Mouse (Mus musculus) frontal cortex, adult 2 months (tissue): ENCODE data around the gene Atxn2l. TPM values are rescaled to one million over a fixed set of nuclear protein-coding genes. Genes with fewer than 3 reads are reported as not detected.
A peak's percentile ranks its signal among the peaks of the same experiment; 100 is the strongest.

Experiments
- DNase-seq, 2 experiments: peaks; one replicate each; pipeline ENCODE4 v3.0.0; 2022; ENCODE audit warnings: low spot score in 1 of 2; ENCODE audit errors: extremely low spot score in 1 of 2
- polyA plus RNA-seq: library from polyadenylated mRNA; depleted of rRNA; stranded (reverse); fragments of >200 nt; gene quantifications from 2 replicates; pipeline ENCODE4 v1.2.3, GENCODE M21; 2012; rRNA removed

Atxn2l gene
- 144 and 153 TPM in 2 replicates for polyA plus RNA-seq

DNA sequence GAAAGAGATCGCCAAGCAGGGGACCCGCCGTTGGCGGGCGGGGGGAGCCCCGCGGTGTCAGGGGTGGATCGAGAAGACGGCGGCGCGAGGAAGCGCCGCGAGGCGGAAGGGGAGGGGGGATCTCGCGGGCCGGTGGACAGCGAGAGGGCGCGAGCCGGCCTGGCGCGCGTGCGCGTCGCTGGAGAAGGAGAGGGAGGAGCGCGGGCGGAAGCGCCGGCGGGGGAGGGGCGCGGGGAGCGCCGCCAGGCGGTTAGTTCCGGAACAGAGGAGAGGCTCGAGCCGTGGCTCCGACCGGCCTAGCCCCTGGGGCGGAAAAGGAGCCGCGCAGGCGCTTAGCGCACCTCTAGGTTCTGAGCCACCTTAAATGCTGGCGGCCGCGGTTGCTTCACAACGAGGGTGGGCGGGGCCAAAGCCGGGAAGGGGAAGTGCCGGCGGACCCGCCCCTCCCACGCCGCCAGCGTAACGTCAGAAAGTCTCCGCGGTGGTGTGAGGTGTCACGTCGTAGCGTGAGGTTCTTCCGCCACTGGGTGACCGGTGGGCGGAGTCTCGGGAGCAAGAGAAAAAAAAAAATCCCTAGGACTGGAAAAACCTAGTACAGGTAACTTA lies at the start of gene Atxn2l:
TSS of gene Atxn2l (minus strand) at position 165 of the 606 bp plus-strand sequence.
- DNase-seq = peak; percentile 97 to 99

GRCm38 (mm10) chr7:126545631-126546030 lies 42.4 kb upstream of the Atxn2l start:
- no peak for DNase-seq

DNA sequence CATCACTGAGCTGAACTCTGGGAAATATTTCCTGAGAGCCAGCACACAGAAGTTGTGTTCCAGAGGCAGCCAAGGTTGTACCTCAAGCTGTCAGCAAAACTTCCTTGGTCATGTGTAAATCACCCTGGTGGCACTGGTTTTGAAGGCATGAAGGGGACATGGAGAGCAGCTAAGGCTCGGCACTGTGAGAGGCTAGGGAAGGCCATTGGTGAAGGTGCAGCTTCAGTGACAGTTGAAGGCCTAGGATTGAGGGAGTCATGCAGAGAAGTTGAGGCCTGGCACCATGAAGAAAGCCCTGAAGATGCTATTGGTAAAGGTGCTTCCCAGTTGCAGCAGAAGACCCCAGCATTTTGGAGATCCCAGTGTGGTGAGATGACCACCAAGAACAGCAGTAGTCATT lies 38.4 kb upstream of the Atxn2l start:
- DNase-seq = no peak

GRCm38 (mm10) chr7:126537820-126538585 lies 34.8 kb upstream of the Atxn2l start:
- DNase-seq = peak in 1 of 2 experiments; percentile 7

DNA sequence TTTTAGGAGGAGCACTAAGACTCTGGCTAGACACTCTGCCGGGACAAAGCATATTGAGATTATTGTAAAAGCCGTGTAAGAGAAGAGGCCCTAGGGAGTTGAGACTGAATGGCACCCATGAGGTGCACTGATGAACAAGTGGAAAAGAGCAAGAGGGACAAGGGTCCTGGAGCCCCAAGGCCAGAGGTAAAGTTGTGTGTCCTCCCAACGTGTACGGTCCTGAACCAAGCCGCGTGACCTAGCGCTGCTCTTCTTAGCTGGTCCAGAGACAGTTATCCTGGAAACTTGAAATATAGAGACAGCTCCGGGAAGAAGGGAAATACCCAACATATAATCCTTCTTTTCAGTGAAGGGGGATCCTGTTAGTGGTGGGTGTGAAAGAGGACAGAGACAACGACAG lies 33.2 kb upstream of the Atxn2l start:
- no peak for DNase-seq

- DNase-seq = no peak
Measured at GRCm38 (mm10) chr7:126535766-126536165, 32.5 kb upstream of the Atxn2l start.

- no peak for DNase-seq
Measured at GRCm38 (mm10) chr7:126533434-126533833, 30.2 kb upstream of the Atxn2l start.

DNA sequence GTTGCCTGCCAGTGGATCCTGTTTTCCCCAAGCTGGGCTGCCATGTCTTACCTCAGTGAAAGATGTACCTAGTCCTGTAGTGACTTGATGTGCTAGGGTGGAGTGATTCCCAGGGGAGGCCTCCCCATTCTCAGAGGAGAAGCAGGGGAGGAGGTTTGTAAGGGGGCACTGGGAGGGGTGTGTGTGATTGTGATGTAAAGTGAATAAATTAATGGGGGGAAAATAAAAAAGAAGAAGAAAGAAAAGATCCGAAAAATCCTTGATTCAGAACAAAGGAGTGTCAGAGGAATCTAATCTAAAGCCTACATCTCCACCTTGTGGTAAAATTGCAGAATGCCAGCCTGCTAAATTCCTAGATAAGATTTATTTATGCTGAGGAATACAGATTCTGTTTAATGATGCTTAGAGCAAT lies 24.9 kb upstream of the Atxn2l start:
- peak in 1 of 2 experiments; percentile 75 for DNase-seq

DNA sequence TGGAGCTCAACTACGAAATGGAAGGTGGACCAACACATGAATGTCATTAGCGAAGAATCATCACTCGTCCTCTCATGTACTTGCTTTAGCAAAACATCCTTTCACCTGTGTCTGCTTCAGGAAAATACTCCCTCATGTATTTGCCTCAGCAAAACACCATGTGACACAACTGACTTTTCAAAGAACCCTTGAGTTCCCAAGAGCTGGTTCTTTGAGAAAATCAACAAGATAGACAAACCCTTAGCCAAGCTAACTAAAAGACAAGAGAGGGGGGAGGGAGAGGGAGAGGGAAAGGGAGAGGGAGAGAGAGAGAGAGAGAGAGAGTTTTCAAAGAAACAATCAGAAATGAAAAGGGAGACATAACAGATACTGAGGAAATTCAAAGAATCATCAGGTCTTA lies 20.1 kb upstream of the Atxn2l start:
- no peak for DNase-seq

DNA sequence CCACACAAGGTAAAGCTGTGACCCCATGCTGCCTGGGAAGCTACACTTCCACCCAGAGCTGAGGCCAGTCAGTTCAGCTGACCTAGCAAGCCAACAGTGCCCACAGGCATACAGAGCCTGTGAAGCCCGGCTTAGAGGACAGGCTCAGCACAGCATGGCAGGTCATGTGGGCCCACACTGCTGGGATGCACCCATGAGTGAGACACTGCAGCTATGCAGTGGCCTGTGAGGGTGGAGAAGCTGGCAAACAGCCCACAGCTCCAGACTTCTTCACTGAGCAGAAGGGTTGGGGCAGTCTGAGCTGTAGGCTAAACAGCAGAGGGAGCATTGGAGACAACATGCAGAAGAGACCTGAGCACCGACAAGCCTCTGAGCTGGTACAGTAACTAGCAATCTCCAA lies 16.3 kb upstream of the Atxn2l start:
- peak in 1 of 2 experiments; percentile 22 for DNase-seq

- no peak for DNase-seq
Measured at GRCm38 (mm10) chr7:126518261-126518941, 15.2 kb upstream of the Atxn2l start.

- DNase-seq = no peak
Measured at GRCm38 (mm10) chr7:126511287-126511686, 8.1 kb upstream of the Atxn2l start.

GRCm38 (mm10) chr7:126507126-126507778 lies 4.0 kb upstream of the Atxn2l start:
- no peak for DNase-seq

DNA sequence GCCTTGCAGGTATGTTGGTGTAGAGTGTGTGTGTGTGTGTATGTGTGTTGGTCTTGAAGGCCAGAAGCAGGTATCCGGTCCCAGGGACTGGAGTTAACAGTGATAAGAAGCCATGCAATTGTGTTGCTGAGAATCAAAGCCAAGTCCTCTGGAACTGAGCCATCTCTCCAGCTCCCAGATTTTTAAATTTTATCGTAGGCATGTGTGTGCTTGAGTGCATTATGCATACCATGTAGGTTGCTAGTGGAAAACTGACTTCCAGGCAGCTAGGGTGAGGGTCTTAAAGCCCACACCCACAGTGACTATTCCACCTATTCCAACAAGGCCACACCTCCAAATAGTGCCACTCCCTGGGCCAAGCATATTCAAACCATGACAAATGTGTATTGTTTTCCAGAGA lies 1.7 kb upstream of the Atxn2l start:
- no peak for DNase-seq

DNA sequence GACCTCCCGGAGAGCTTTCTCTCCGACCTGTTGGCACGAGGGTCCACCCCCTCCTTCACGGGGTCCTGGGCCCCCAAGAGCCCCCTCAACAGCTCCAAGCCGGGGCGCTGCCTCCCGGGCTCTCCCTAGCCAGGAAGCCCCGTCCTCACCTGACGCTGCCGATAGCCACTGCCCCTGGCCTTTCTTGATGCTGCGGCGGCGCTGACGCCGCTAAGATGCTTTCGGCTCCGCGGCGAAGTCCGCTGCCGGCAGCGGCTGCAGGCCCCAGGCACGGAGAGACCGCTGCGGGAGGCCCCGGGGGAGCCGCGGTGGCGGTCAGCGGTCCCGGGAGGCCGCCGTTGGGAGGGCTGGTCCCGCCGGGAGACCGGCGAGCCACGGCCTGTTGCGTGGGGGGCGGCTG lies 486 bp downstream of the Atxn2l start:
- no peak for DNase-seq

DNA sequence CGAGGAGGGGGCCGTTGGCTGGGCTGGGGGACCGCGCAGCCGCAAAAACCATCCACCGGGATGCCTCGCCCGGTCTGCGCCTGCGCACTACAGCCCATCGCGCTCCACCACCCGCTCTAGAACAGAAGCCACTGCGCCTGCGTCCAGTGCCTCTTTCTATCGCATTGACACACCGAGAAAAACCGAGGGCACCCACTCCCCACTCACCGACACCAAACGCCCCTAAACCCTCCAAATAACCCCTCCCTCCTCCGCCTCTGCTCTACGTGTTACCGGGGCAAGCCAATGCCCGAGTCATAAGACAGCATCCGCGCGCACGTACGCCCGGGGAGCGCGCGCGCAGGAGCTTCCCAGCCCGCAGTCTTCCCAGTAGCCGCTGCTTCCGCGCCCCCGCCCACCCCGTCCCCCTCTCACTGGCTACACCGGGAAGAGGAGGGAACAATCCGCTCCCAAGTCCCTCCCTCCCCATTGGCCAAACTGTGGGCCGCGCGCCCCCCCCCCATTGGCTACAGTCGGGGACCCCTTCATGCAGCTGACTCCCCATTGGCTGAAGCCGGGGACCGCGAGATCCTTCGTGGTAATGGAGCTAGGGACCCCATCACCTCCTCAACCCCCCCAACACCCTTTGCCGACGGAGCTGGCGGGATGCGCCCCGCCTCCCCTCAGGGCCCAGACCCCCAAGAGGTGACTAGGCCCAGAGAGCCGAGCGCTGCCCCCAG lies 1.1 kb downstream of the Atxn2l start:
- peak; percentile 85 to 94 for DNase-seq

DNA sequence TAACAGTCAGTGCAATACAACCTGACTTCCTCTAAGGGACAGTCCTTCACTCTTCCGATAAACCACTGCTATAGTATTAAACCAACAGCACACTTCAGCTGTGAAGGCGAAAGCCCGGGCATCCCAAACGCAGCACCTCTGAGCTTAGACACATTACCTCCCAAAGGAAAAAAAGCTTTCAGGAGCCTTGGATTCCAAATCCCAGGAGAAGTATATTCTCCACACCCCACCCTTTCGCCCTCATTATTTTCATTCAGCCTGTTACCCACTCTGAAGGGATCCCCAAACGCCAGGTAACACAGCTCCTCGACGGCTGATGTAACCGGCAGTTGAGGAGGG lies 1.6 kb downstream of the Atxn2l start:
- DNase-seq = no peak

DNA sequence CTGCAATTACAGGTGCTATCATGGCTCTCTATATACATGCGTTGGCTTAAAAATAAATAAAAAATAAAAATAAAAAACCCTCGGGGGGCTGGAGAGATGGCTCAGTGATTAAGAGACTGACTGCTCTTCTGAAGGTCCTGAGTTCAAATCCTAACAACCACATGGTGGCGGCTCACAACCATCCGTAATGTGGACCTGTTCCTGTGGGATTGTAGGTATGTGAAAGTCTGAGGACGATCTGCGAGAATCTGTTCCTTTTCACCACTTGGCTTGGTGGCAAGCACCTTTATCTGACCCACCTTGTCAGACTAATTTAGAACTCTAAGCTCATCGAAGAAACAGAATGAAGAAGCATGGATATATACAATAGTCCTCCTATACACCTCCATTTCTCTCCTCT lies 3.8 kb downstream of the Atxn2l start:
- no peak for DNase-seq

- DNase-seq = no peak
Measured at GRCm38 (mm10) chr7:126497966-126498365, 5.3 kb downstream of the Atxn2l start.

- no peak for DNase-seq
Measured at GRCm38 (mm10) chr7:126496475-126496874, 6.8 kb downstream of the Atxn2l start.

DNA sequence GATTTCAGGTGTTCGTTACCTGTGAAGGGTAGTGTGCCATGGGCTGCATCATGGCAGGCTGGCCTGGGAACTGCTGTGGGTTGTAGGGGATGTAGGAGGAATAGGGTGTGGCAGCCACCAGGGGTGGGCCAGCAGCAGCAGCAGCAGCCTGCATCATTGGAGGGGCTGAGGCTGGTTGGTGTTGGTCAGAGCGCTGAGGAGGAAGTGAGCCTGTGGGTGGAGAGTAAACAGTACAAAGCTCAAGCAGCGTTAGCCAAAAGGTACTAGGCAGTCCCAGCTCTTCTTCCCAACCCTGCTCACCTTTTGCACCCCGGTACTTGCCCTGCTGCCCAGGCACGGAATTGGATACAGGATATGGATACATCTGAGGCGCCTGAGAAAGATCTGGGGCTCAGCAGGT lies 9.1 kb downstream of the Atxn2l start:
- no peak for DNase-seq
